Mouse (Mus musculus): ENCODE measurements at regions not wholly inside any gene's neighbourhood (a gene's known extent, or its start where the extent isn't known, plus 50 kb on each side); places are given as distances from the start of the nearest gene placed in this dataset.
"Not testable (repeated sequence)": the region's sequence is repeated elsewhere in the genome, so short reads cannot be mapped to it uniquely, and the experiment has no call there.

GRCm38 (mm10) chr2:108032301-108033013 lies 742.0 kb downstream of the Kcna4 start:
- DNase-seq (ENCODE audit: low read depth, low spot score) = no peak

- DNase-seq (ENCODE audit: low read depth, low spot score) = no peak
These were observed 743.1 kb downstream of the Kcna4 start for GRCm38 (mm10) chr2:108033328-108034182.

DNA sequence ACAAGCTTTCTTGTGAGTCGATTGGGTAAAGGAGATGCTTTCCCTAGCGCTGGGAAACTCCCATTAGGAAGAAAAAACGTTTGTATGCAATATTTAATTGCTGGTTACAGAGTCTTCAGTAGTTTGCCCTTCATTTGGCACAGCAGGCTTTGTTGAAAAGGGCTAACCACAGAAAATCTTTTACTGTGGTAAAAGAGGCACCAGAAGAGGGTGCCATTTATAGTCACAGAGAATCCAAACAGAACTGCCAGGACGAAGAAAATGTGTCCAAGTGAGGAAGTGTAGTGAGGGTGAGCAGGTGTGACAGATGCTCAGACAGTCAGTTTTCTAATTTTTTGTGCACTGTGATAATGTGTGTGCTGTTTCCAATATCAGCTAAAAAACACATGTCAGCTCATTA lies 744.4 kb downstream of the Kcna4 start:
- DNase-seq (ENCODE audit: low read depth, low spot score) = no peak

DNA sequence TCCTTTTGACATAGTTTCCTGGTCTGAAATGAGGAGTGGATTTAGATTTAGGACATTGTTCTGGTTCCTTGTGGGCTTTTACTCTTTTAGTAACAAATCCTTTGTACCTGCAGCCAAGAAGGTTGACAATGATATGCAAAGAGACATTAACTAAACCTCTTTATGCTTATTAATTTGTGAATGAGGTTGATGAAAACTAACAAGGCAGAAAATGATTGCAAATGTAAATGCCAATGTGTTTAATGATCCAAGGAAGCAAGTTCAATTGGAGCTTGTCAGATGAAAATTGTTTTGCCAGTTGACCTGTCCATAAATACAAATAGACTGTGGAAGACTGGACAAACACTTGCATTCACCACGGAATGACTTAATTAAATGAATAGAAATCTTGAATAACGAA lies 751.6 kb downstream of the Kcna4 start:
- DNase-seq (ENCODE audit: low read depth, low spot score) = no peak

- DNase-seq (ENCODE audit: low read depth, low spot score) = no peak
These were observed 754.4 kb downstream of the Kcna4 start for GRCm38 (mm10) chr2:108044885-108045284.

DNA sequence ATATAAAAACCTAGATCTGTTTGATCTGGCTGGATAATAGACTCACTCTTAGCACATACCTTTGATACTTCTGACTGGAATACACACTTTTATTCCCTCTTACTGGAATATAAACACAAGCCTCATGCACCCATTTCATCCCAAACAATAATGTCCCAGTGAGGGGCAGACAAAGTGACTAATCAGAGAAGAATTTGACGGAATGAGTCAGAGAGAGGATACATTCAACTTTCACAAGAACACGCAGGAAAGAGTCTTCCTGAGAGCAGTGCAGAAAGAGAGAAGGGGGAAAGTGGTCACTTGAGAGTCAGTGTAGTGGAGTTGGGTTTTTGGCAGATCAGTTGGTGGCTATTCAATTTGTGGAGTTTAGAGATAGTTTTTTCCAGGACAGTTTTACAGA lies 755.6 kb downstream of the Kcna4 start:
- no peak for DNase-seq (ENCODE audit: low read depth, low spot score)

DNA sequence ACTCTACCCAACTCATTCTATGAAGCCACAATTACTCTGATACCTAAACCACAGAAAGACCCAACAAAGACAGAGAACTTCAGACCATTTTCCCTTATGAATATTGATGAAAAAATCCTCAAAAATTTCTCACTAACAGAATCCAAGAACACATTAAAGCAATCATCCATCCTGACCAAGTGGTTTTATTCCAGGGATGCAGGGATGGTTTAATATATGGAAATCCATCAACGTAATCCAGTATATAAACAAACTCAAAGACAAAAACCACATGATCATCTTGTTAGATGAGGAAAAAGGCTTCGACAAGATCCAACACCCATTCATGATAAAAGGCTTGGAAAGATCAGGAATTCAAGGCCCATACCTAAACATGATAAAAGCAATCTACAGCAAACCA lies 772.3 kb downstream of the Kcna4 start:
- DNase-seq (ENCODE audit: low read depth, low spot score) = not testable (repeated sequence)

DNA sequence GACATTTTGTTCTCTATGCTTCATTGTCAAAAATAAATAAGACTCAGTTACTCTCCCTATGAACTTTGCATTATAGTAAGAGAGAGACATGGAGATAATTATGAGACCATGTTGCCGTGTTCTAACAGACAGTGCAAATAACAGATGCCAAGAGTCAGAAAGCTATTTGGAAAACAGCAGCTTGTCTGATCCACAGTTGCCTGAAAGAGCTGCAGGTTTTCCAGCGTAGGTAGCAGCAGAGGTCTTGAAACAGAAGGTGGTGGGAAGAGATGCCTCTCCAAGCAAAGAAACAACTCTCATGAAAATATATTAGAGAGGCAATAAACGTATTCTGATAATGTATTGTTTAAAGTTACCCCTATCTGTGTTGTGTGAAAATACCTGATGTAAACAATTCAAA lies 793.5 kb downstream of the Kcna4 start:
- no peak for DNase-seq (ENCODE audit: low read depth, low spot score)

- DNase-seq (ENCODE audit: low read depth, low spot score) = no peak
These were observed 799.8 kb downstream of the Kcna4 start for GRCm38 (mm10) chr2:108090266-108090665.

- no peak for DNase-seq (ENCODE audit: low read depth, low spot score)
These were observed 806.6 kb downstream of the Kcna4 start for GRCm38 (mm10) chr2:108097026-108097425.

DNA sequence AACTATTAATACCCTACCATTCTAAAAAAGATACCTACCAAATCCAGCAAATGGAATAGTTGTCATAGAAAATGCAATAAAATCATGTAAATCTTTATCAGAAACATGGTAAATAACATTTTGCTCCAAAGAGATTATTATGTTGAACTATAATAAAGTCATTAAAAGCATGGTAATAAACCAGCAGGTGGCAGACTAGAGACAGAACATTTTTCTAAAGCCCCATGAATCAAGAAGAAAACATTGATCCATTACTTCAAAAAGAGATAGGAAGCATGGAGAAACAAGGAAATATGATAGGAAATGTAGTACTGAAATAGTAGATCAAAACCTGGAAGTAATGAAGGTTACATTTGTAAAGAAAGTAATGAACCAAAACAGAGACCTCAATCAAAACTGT lies 819.7 kb downstream of the Kcna4 start:
- no peak for DNase-seq (ENCODE audit: low read depth, low spot score)

DNA sequence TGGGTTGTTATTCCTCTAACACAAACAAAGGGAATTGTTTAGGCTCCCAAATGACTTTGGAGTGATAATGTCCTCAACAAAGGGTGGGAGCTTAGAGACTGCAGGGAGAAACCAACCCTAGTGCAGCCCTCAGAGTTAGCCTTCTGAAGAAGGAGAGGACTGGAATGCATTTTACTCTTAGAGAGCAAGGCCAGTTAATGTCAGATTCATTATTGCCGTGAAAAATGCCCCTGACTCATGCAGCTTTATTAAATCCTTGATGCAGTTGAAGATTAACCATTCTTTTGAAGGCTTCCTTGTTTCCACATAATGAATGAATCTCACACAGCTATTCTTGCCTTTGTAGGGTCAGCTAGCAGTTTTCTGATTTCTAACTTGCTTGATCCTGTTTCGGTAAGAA lies 855.3 kb downstream of the Kcna4 start:
- DNase-seq (ENCODE audit: low read depth, low spot score) = no peak

GRCm38 (mm10) chr2:108148221-108148620 lies 857.8 kb downstream of the Kcna4 start:
- no peak for DNase-seq (ENCODE audit: low read depth, low spot score)

DNA sequence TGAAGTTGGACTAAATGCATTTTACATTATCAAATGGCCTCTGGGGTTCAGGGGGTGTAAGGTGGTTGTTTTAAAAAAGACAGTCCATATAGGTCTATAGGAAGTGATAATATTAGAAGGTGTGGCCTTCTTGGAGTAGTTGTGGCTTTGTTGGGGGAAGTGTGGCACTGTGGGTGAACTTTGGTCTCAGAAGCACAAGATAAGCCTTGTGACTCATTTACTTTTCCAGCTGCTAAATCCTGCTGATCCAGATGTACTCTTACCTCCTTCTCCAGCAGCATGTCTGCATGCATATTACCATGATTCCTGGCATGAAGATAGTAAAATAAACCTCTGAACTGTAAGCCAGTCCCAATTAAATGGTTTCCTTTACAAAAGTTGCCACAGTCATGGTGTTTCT lies 865.8 kb downstream of the Kcna4 start:
- no peak for DNase-seq (ENCODE audit: low read depth, low spot score)

GRCm38 (mm10) chr2:108157731-108158130 lies 867.3 kb downstream of the Kcna4 start:
- no peak for DNase-seq (ENCODE audit: low read depth, low spot score)

DNA sequence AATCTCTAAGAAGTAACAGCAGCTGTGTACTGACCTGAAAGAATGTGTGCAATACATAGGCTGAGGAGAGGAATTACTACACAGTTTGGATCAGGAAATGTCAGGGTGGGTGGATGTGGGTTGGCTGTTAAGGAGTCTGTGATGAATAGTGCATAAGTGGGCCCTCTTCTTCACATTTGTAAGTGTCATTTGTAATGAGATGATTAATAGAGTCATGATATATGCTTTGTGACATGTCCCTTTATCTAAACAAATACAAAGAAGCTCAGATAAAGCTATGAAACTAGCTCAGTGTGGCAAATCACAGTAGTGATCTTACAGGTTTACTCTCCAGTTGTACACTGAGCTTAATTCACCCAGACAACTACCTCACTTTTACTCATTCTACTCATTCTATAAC lies 867.9 kb downstream of the Kcna4 start:
- DNase-seq (ENCODE audit: low read depth, low spot score) = no peak

DNA sequence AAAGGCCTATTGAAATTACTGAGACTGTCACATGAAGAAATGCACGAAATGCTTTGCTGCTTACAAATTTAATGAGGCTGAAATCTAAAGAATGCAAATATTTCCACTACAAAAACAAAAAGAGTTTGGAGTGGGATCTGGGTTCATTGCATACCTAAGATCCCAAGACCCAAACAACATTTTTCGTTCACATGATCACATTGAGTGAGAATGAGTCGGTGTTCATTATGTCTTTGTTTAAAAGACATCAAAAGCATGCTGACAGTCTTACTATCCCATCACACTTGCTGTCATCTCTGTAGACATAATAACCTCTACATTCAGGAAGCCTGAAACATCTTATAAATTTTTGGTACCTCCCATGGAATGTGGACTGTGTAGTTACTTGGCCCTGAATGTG lies 870.4 kb downstream of the Kcna4 start:
- no peak for DNase-seq (ENCODE audit: low read depth, low spot score)

DNA sequence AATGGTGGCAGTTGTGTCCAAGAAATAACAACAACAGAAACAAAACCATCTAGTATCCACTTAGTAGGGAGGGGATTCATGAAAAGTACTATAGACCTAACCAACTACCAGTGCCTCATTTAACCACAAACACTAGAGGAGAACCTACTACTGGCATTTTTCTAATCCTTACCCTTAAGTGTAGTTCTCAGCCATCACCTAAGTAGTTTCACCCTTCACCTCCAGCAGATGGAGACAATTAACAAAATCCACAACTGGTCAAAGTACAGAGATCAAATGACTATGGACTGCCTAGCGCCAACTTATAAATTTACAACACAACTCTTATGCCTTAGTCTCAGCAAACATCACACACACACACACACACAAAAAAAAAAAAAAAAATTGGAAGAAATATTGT lies 874.6 kb downstream of the Kcna4 start:
- DNase-seq (ENCODE audit: low read depth, low spot score) = no peak

Measured in retina, adult 2 months (tissue).